Mouse (Mus musculus) G1E (cell line): ENCODE results near the gene Bad. TPM values are rescaled to one million over a fixed set of nuclear protein-coding genes. Genes with fewer than 3 reads are reported as not detected.
A peak's percentile ranks its signal among the peaks of the same experiment; 100 is the strongest.

Experiments
- ATAC-seq: 2 replicates; pipeline ENCODE4 v1.8.0; 2016; ENCODE audit warnings: mild to moderate bottlenecking; ENCODE audit not compliant: insufficient number of reproducible peaks, poor library complexity, low FRiP score, severe bottlenecking; ENCODE audit errors: extremely low read depth
- DNase-seq: peaks from one replicate; pipeline ENCODE4 v3.0.0; 2012; ENCODE audit warnings: low spot score
- H3K27me3 ChIP-seq: 2 replicates; pipeline ENCODE4 v1.6.1; 2012; ENCODE audit warnings: mild to moderate bottlenecking, low read length, inconsistent platforms; ENCODE audit not compliant: insufficient read depth
- H3K36me3 ChIP-seq: replicated peaks from 2 replicates; pipeline ENCODE3; 2012; ENCODE audit warnings: mild to moderate bottlenecking, inconsistent platforms
- H3K4me1 ChIP-seq: 2 replicates; pipeline ENCODE4 v1.6.1; 2012; ENCODE audit warnings: low read depth, low read length, inconsistent platforms, mixed read lengths; ENCODE audit not compliant: insufficient read depth
- H3K4me3 ChIP-seq: 2 replicates; pipeline ENCODE4 v1.5.1; 2012; ENCODE audit warnings: low read depth, mild to moderate bottlenecking, inconsistent platforms, low read length, moderate library complexity, mixed read lengths
- H3K9me3 ChIP-seq: replicated peaks from 2 replicates; pipeline ENCODE4 v1.6.1; 2012; ENCODE audit warnings: inconsistent platforms
- CTCF ChIP-seq: IDR thresholded peaks from 2 replicates; pipeline ENCODE4 v1.5.1; 2012; ENCODE audit warnings: low read depth, low read length, inconsistent platforms, mixed read lengths
- GATA1 ChIP-seq: IDR thresholded peaks from 2 replicates; pipeline ENCODE4 v1.6.1; 2012; ENCODE audit warnings: borderline replicate concordance, low read length, inconsistent platforms, mixed read lengths
- GATA2 ChIP-seq: IDR thresholded peaks from 2 replicates; pipeline ENCODE4 v1.6.1; 2012; ENCODE audit warnings: low read depth, low read length, inconsistent platforms, borderline replicate concordance
- POLR2AphosphoS5 ChIP-seq: IDR thresholded peaks from 2 replicates; pipeline ENCODE4 v1.6.1; 2012; ENCODE audit warnings: low read depth, low read length, inconsistent platforms; ENCODE audit not compliant: insufficient replicate concordance
- TAL1 ChIP-seq: conservative IDR thresholded peaks from 2 replicates; pipeline ENCODE4 v1.6.1; 2012; ENCODE audit warnings: low read depth, low read length, inconsistent platforms, mixed read lengths
- polyA plus RNA-seq: library from polyadenylated mRNA; stranded (reverse); fragments of >175 nt; gene quantifications from 2 replicates; pipeline ENCODE4 v1.2.3, GENCODE M21; 2012
- total RNA-seq, 2 experiments: library from RNA; stranded (forward) in 1 of 2; stranded (reverse) in 1 of 2; fragments of 200-1000 nt in 1 of 2; fragments of >200 nt in 1 of 2; fragmentation: Nextera tagmentation in 1 of 2; gene quantifications; 2 replicates each; pipeline ENCODE4 v1.2.3; 2014 to 2017

Bad gene
- total and polyA plus RNA-seq, 3 experiments = 12.6 to 51.9 (median 50.7) TPM

GRCm38 (mm10) chr19:6977759-6978638 is 36.3 kb downstream of the Bad start:
- H3K4me1 ChIP-seq = peaks cover 73% of the 10 kb centered on the region
- TF ChIP-seq TAL1 (no peak), CTCF (no peak), POLR2AphosphoS5 (no peak), GATA1 (no peak), GATA2 (no peak)
- DNase-seq = peak; percentile 24
- H3K9me3 ChIP-seq = no peaks in the 10 kb centered on the region
- H3K36me3 ChIP-seq = peaks cover 48% of the 10 kb centered on the region
- H3K4me3 ChIP-seq = peak overlapping the region; percentile 76; the same call in 1 of the 2 replicates
- ATAC-seq = no peak
- H3K27me3 ChIP-seq = no peaks in the 10 kb centered on the region

GRCm38 (mm10) chr19:6978639-6978974 is 36.9 kb downstream of the Bad start:
- Histone ChIP-seq H3K4me3 (peak overlapping the region; percentile 76), H3K9me3 (no peaks in the 10 kb centered on the region), H3K27me3 (no peaks in the 10 kb centered on the region), H3K4me1 (peaks cover 71% of the 10 kb centered on the region), H3K36me3 (peaks cover 53% of the 10 kb centered on the region)
- ATAC-seq (no peak), DNase-seq (no peak)
- TF ChIP-seq POLR2AphosphoS5 = no peak
- TF ChIP-seq TAL1 = no peak
- TF ChIP-seq CTCF = no peak

GRCm38 (mm10) chr19:6979001-6979479 is 37.4 kb downstream of the Bad start:
- no peak for ATAC-seq
- peaks cover 70% of the 10 kb centered on the region for H3K4me1 ChIP-seq

GRCm38 (mm10) chr19:6979486-6980380 is 38.1 kb downstream of the Bad start:
- Histone ChIP-seq H3K4me1 (peaks cover 65% of the 10 kb centered on the region), H3K4me3 (peak overlapping the region; percentile 76), H3K27me3 (no peaks in the 10 kb centered on the region), H3K36me3 (peaks cover 62% of the 10 kb centered on the region), H3K9me3 (no peaks in the 10 kb centered on the region)
- TF ChIP-seq POLR2AphosphoS5 (no peak), CTCF (peak; percentile 36; the same call in 1 of the 2 replicates), GATA1 (no peak), TAL1 (no peak), GATA2 (no peak)
- ATAC-seq (peak; percentile 90), DNase-seq (peak; percentile 78)

More at GRCm38 (mm10) chr19:6979001-6979479, 37.4 kb downstream of the Bad start:
- TF ChIP-seq GATA2 = no peak
- no peak for TF ChIP-seq GATA1
- no peak for TF ChIP-seq TAL1
- TF ChIP-seq CTCF = no peak
- no peak for TF ChIP-seq POLR2AphosphoS5
- H3K9me3 ChIP-seq = no peaks in the 10 kb centered on the region
- peak; percentile 43 for DNase-seq
- H3K4me3 ChIP-seq = peak overlapping the region; percentile 76
- H3K27me3 ChIP-seq = no peaks in the 10 kb centered on the region
- H3K36me3 ChIP-seq = peaks cover 57% of the 10 kb centered on the region

- H3K9me3 ChIP-seq = no peaks in the 10 kb centered on the region
- peaks cover 66% of the 10 kb centered on the region for H3K4me1 ChIP-seq
- TF ChIP-seq GATA2 = no peak
- TF ChIP-seq CTCF = no peak
- 0 out of 2 replicates have a peak, but pooled peaks have one; percentile 52 for TF ChIP-seq POLR2AphosphoS5
- no peak for TF ChIP-seq GATA1
- no peak for TF ChIP-seq TAL1
- no peaks in the 10 kb centered on the region for H3K27me3 ChIP-seq
- peak; percentile 59 for ATAC-seq
- DNase-seq = peak; percentile 86
- peak within 1 kb of the TSS; percentile 76 for H3K4me3 ChIP-seq
- H3K36me3 ChIP-seq = peaks cover 70% of the 10 kb centered on the region
These were observed 38.9 kb downstream of the Bad start, which contains the start of gene Fkbp2 for GRCm38 (mm10) chr19:6980381-6981093. Gene Fkbp2 (minus strand): TSS chr19:6980501.
